Mouse (Mus musculus) thymus, adult 18-20 months (tissue): ENCODE results near the gene Vangl2.

Source experiments
- DNase-seq, 2 experiments: peaks; one replicate each; pipeline ENCODE4 v3.0.0; 2022; ENCODE audit warnings: mixed read lengths in 2 of 2

The Vangl2 gene

GRCm38 (mm10) chr1:172027010-172027808 lies 1.0 kb downstream of the Vangl2 start:
- DNase-seq: peak; percentile 64 to 67

DNA sequence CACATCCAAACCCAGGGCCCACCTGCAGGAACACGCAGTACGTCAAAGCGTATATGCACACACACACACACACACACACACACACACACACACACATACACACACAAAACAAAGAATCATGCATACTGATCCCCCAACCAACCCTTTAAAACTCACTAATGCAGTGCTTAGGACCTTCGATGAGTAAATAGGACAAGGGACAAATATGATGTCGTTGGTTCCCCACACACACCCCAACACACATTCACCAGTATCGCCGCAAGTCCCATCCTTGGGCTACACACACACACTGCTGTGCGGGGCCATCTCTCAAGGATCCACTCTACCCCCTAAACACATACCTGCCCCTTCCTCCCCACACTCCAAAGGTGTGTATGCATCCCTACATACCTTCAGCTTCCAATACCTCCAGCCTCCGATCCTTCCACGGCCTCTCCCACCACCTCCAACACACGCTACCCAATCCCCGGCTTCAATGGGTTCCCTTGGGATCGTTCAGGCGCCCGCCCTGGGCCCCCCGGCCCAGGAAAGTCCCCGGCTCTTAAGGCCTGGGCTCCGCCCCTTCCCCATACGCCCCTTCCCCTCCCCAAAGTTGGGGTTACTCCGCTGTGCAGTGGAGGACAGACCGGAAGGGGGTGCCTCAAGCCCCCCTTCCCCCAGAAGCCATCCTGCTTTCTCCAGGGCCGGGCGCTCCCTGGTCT lies 1.9 kb downstream of the Vangl2 start:
- peak; percentile 37 to 58 for DNase-seq

- DNase-seq: no peak
These were observed 2.9 kb downstream of the Vangl2 start for GRCm38 (mm10) chr1:172025201-172025904.

GRCm38 (mm10) chr1:172024140-172024895 lies 3.9 kb downstream of the Vangl2 start:
- DNase-seq: no peak

- no peak for DNase-seq
These were observed 8.3 kb downstream of the Vangl2 start for GRCm38 (mm10) chr1:172019863-172020521.

DNA sequence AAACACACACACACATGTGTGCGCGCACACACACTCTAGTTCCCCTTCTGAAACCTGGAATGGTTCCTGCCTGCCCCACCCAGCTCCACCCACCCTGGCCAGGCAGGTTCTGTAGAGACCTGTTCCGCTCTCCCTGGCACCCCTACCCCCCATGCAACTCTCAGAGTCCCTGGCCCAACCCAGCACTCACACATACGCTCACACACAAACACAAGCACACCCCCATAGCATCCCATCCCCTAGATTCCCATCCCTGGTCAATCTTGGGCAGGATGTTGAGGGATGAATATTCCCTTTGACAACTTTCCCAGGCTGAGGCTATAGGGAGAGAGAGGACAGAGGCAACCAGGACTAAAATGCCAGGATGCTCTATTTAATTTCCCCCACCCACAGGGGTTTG lies 8.9 kb downstream of the Vangl2 start:
- no peak for DNase-seq

- no peak for DNase-seq
These were observed 9.6 kb downstream of the Vangl2 start for GRCm38 (mm10) chr1:172018336-172019311.

DNA sequence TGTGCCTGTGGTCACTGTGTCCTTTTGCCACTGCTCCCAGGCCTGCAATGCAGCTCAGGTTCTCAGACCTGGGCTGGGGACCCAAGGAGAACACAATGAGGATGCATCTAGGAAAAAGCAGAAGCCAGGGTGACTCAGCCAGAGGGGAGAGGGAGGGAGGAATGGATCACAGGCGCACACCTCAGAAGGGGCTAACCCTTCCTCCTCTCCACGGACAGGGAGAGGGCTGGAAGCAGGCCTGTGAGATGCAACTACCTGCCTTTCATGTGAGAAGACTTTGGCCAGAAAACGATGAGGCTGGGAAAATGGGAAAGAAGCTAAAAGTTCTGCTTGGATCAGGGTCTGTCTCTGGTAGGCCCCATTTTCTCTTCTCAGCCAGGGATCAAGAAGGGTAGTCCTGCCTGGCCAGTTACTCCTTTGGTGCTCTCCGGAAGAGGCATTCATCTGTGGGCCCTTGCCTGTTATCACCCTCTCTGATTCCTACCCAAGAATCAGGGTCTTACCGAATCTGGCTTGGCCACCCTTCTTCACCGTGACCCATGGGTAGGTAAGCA lies 10.7 kb downstream of the Vangl2 start:
- no peak for DNase-seq

DNA sequence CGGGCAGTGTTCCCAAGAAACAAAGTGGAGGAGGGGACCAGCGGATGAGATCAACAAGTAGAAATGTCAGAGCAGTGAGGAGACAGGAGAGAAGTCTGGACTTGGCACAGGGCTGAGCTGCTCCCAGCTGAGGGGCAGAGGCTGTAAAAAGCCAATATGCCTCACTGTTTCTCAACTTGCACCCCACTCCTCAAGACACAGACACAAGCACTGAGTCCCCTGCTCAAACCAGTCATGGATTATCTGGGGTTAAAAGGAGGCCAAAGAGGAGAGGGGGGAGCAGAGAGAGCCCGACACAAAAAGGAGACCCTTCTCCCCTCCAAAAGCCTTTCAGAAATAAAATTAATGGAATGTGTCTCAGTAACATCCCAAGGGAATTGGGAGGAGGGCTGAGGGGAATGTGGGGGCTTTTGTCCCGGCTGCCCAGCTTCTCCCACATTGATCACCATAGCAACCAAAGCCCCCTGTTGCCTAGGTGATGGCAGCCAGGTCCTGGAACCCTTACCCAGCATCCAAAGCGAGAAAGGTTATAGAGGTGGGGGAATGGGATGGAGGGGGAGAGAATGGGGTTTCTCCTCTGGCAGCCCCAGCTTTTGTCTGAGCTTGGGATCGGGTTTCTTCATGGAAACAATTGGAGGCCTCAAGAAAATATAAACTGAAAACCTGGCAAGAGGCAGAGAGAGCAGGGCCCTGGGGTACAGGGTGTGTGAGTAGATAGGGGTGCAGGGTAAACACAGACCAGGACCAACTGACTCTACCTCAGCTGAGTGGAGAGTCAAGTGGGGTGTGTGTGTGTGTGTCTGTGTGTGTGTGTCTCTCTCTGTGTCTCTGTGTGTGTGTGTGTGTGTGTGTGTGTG lies 11.4 kb downstream of the Vangl2 start:
- no peak for DNase-seq

GRCm38 (mm10) chr1:172016031-172016430 lies 12.2 kb downstream of the Vangl2 start:
- no peak for DNase-seq

DNA sequence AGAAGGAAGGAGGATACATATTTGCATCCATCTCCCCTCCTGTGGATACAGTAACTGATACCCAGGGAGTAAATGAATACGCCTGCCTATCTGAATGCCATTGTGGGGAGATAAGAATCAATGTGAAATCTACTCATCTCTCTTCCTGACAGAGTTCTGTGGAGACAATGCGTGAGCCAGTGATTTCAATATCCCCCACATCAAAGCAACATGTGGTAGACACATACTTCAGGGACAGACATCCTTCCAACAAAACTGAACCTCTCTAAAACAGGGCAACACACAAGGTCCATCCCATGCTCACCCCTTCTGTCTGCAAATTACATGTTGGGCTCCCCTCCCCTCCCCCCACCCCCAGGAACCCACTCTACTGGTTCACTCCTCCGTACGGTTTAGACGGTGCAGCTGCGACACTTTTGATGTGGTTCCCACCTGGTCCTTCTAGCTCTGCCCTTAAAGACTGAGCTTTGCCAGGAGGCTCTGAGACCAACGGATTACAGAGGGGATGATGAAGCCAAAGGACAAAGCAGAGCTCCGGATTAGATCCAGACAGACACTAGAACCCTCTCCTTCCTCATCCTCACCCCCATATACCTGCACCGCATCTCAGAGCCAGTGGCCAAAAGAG lies 12.8 kb downstream of the Vangl2 start:
- DNase-seq: peak; percentile 37 to 66

GRCm38 (mm10) chr1:172014771-172015170 lies 13.5 kb downstream of the Vangl2 start:
- DNase-seq: no peak

- no peak for DNase-seq
These were observed 16.2 kb downstream of the Vangl2 start for GRCm38 (mm10) chr1:172012030-172012429.

GRCm38 (mm10) chr1:172010042-172010824 lies 18.0 kb downstream of the Vangl2 start:
- DNase-seq: no peak

GRCm38 (mm10) chr1:172009406-172009805 lies 18.8 kb downstream of the Vangl2 start:
- DNase-seq: no peak

DNA sequence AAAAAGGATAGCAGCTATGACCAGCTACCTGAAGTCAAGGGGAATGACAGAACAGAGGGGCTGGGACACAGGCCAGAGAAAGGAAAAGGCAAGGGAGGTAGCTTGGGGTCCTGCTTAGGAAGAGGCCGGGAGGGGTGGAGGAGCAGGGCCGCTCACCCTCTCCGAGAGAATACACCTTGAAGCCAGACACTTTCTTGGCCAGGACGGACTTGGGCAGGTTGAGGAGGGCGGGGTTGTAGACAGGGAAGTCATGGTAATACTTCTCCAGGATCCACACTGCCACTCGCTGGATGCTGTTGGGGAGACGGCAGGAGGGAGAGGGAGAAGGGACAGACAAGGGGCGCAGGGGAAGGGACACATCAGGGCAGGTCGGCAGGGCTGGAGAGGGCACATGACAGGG lies 19.9 kb downstream of the Vangl2 start:
- DNase-seq: no peak

DNA sequence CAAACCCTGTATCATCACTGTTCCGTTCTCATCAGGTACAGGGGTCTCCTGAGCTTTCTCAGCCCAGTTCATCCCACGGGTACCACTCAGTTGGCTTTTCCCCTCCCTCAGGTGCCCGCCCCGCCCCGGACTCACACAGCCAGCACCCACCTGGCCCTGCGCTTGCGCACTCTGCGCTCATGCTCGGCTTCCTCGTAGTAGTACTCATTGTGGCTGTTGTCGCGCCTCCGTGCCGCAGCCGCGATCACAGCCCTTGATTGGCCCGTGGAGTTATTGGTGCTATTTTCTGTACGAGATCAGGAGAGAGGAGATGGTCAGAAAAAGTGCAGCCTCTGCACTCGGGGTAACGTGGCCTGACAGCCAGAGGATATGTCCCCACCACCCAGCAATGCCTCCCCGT lies 20.5 kb downstream of the Vangl2 start:
- DNase-seq: no peak

DNA sequence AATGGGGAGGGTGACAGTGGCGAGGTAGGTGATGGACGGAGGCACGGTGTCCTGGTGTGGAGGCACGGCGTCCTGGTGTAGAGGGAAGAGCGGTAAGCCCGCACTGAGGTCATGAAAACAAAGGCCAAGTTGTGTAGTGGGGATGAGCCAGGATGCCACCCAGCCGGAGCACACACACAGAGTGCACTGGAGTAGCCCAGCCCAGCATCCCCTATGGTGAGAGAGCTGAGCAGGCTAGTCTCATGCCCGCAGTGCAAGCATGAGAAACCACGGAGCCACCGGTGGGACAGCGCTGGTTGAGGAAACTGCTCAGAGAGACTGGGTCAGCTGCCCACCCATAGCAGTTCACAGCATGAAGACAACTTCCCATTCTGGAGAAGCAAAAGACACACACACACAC lies 26.6 kb downstream of the Vangl2 start:
- no peak for DNase-seq
